Mouse (Mus musculus): ENCODE measurements around the gene Dnajb1. TPM values are rescaled to one million over a fixed set of nuclear protein-coding genes. Genes with fewer than 3 reads are reported as not detected.
A peak's percentile ranks its signal among the peaks of the same experiment; 100 is the strongest.

Gene Dnajb1
- total RNA-seq, 2 experiments from 2014 or later: 12.9 to 15.6 TPM

DNA sequence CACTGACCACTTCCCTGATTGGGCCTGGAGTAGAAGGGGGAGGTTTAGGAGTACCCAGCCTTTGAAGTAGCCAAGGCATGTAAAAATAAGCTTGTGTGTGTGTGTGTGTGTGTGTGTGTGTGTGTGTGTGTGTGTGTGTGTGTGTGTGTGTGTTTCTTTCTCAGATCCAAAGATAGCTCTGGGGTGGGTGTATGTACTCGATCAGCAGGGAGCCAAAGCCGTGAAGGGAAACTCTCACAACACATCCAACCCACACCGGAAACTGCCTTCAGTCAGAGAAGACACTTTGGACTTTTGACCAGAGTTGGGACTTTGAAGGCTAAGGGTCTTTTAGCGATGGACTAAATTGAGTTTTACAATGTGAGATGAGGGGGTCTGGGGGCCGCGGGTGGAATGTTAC, 41.7 kb downstream of the Dnajb1 start:
- ATAC-seq (replicated peaks; ENCODE audit: low FRiP score, poor library complexity, severe bottlenecking): no peak

DNA sequence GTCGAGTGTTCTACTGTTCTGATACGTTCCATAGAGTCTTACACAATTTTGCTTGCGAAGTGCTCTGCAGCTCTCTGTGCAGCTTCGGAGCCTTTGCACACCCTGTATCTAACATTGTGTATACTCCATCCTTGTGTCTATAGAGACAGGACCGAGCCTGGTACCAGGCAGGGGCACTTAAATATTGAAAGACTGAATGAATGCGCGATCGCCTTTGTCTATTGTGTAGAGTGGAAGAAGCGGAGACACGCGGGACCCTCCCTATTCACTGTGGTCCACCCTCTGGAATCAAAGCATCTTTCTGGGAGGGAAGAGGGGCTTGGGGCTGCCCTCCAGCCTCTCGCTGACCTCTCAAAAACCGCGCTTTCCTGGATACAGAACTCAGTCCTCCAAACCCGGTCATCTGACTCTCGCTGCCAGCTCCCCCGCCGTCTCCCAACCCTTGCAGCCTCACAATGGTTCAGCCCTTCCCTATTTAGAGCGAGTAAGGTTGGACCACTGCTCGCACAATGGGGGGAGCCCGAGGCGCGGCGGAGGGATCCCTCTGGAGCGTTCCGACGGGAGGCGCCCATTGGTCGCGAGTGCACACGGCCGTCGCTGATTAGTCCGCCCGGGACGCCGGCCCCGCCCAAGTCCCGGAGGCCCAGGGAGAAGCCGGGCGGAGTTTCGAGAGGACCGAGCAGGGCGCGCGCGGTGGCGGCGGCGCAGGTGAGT, 44.2 kb downstream of the Dnajb1 start, which contains the start of gene Gipc1:
TSS of gene Gipc1 (plus strand) at position 648 of the 714 bp plus-strand sequence.
- ATAC-seq (replicated peaks; ENCODE audit: low FRiP score, poor library complexity, severe bottlenecking): peak; percentile 95

DNA sequence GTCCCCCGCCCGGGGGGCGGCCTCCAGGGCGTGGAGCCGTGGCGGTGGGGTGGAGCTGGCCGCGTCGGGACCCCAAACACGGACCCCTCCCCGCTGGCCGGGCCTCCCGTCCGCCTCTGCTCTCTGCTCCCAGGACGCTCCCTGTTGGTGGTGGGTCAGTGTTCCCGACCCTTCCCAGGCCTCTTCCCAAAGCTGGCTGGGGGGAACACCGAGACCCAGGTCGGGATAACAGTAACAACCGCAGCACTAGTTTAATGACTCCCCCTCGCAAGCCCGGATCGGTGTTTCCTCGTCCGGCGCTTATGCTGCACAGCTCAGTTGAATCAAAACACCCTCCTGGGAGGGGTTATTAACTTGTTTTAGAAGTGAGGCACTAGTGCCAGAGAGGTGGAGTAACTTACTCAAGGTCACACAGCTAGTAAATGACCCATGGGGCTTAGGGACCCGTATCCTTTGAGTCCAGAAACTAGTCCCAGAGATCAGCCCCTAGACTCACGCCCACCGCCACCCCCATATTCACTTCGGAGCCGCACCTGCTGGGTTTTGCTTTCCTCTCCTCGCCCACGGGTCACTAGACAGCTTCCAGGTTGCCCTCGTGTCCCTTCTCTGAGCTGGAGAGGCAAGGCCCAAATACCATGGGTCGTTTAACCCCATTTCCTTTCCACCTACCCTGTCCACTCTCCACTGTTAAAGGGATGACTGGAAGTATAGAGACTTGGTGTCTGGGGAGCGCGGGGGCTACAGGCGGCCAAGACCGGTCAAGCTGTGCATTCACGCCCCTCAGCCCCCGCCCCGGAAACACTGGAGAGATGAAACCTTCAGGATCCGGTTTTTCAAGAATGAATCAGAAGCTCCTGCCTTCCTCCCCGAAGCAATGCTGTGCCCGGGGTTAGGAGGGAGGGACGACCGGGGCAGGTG, 45.0 kb downstream of the Dnajb1 start:
- 0 out of 2 replicates have a peak, but pooled peaks have one; percentile 16 for ATAC-seq (replicated peaks; ENCODE audit: low FRiP score, poor library complexity, severe bottlenecking)

DNA sequence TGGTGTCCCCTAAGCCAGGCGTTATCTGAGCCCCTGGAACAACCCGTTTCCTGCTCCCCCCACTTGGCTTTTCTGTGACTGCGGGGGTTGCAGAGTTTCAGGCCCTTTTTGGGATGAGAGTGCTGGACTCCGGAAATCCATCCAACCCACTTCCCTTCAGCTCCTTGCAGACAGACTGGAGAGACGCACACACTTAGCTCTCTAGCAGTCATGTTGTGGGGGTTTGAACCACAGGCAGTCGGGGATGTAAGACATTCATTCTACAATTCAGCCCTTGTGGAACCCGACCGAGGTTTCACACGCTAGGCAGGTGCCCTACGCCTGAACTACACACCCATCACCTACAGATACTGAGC, 45.6 kb downstream of the Dnajb1 start:
- ATAC-seq (replicated peaks; ENCODE audit: low FRiP score, poor library complexity, severe bottlenecking): no peak

DNA sequence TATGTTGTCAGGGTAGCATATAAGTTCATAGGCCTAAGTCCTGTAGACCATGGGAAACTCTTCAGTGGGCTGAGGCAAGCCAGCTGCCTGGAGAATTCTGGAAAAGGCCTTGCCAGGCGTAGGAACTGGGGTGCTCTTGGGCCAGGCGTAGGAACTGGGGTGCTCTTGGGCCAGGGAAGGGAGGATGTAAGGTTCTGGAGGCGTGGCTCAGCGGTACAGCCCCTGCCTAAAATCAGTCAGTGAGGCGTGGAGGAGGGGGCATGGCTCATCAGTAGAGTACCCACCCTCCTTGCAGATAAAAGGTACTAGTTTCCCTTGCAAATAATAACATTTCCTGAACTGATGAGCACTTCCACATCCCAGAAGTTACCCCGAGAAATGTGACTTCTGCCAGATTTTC, 46.7 kb downstream of the Dnajb1 start:
- ATAC-seq (replicated peaks; ENCODE audit: low FRiP score, poor library complexity, severe bottlenecking): no peak

DNA sequence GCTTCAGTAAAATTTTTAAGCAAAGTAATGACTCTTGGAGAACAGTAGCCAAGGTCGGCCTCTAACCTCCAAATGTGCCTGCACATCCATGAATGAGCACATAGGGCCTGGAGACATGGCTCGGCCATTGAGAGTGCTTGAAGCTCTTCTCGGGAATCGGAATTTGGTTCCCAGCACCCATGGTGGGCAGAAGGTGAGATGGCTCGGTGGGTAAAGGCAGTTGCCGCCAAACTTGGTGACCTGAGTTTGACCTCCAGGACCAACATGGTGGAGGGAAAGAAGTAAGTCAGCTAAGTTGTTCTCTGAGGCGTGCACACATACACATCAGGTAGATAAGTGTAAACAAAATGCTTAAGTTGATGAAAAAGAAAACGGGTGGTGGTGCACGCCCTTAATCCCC, 48.0 kb downstream of the Dnajb1 start:
- ATAC-seq (replicated peaks; ENCODE audit: low FRiP score, poor library complexity, severe bottlenecking): no peak

DNA sequence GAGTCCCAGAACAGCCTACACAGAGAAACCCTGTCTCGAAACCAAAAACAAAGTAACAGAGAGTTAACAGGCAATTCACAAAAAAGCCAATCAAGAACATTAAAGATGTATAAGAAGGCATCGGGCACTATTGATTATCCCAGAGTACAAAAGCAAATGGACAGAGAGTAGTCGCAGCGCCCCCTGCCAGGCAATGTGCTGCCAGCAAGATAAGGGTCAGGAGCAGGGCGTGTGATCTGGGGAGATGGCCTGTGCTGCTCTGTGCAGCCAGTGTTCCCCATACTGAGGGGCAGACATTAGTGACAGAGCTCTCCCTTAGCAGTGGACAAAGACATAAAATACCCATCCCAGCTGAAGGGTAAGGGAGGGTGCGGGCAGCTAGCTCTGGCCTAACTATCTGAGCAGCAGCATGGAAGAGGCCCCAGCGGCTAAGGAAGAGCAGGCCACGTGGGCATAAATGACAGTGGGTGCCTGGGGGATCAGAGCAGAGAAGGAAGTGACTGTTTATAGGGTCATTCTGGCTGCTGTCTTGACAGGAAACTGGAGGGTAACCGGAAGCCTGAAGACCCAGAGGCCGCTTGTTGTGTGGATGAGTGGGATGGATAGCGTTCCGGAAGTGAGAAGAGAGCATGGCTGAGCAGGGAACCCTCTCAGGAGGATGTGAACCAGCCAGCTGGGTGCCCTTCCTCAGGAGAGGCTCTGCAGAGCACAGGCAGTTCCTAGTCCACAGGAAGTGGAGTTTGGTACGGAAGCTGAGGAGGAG, 48.7 kb downstream of the Dnajb1 start:
- no peak for ATAC-seq (replicated peaks; ENCODE audit: low FRiP score, poor library complexity, severe bottlenecking)

DNA sequence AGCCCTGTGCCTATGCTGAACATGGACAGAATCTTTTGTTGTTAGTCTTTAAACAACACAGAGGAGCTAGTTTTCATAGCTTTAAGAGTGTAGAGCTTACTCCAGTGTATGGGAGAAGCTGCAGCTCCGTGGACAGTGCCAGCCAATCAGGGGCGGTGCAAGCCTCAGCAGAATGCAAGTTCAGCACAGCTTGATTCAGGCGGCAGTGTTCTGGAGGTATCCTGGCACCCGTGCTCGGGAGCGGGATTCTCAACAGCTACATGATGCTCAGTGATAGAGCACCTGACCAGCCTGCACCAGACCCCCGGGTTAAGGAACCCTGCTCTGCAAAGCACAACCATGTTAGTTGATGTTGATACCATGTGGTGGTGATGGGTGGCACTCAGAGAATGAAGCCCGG, 52.6 kb downstream of the Dnajb1 start:
- no peak for ATAC-seq (replicated peaks; ENCODE audit: low FRiP score, poor library complexity, severe bottlenecking)

DNA sequence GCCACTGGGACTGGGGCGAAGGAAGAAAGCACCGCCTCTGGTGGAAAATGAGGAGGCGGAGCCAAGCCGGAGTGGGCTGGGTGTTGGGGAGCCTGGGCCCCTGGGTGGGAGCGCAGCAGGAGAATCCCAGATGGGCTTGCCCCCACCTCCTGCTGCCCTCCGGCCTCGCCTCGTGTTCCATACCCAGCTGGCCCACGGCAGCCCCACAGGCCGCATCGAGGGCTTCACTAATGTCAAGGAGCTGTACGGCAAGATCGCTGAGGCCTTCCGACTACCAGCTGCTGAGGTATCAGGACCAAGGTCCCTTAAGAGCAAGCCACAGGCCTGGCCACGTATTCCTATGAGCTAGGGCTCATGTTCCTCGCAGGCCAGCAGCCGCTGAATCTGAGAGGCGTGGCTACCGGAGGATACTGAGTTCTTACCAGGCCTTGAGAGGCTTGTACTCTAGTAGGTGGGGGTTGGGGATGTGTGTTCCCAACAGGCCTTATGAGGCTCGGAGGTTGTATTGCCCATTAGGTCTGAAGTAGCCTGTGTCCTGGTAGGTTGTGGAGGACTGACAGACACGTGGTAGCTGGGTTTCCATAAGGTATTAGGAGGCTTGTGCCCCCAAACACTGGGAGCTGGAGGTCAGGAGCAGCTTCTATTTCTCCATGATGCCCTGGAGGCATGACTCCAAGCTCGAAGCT, 53.1 kb downstream of the Dnajb1 start:
- ATAC-seq (replicated peaks; ENCODE audit: low FRiP score, poor library complexity, severe bottlenecking): no peak

Other genes starting within 250 kb of the Dnajb1 start
- 0.63 and 0.77 TPM in 2 replicates for gene Clgn, start 218.3 kb upstream of the Dnajb1 start, total RNA-seq (2015; ENCODE audit: low replicate concordance)
- gene Clgn, start 218.3 kb upstream of the Dnajb1 start, total RNA-seq (2017; ENCODE audit: low replicate concordance): 1.3 and 4.3 TPM in 2 replicates
- gene Scoc, start 149.8 kb upstream of the Dnajb1 start, total RNA-seq (2015; ENCODE audit: low replicate concordance): 40.9 and 47.0 TPM in 2 replicates
- gene Scoc, start 149.8 kb upstream of the Dnajb1 start, total RNA-seq (2017; ENCODE audit: low replicate concordance): 52.7 and 55.6 TPM in 2 replicates
- gene Olfr370, start 72.4 kb upstream of the Dnajb1 start, total RNA-seq (2015; ENCODE audit: low replicate concordance): not detected in 2 replicates
- not detected in 2 replicates for gene Olfr370, start 72.4 kb upstream of the Dnajb1 start, total RNA-seq (2017; ENCODE audit: low replicate concordance)
- gene Ndufb7, start 41.5 kb upstream of the Dnajb1 start, total RNA-seq (2015; ENCODE audit: low replicate concordance): 49.8 and 57.9 TPM in 2 replicates
- gene Ndufb7, start 41.5 kb upstream of the Dnajb1 start, total RNA-seq (2017; ENCODE audit: low replicate concordance): 59.0 and 89.2 TPM in 2 replicates
- 130 and 150 TPM in 2 replicates for gene Tecr, start 222 bp upstream of the Dnajb1 start, total RNA-seq (2015; ENCODE audit: low replicate concordance)
- 47.5 and 77.4 TPM in 2 replicates for gene Tecr, start 222 bp upstream of the Dnajb1 start, total RNA-seq (2017; ENCODE audit: low replicate concordance)
- 4.4 and 16.7 TPM in 2 replicates for gene Gipc1, start 44.5 kb downstream of the Dnajb1 start, total RNA-seq (2015; ENCODE audit: low replicate concordance)
- gene Gipc1, start 44.5 kb downstream of the Dnajb1 start, total RNA-seq (2017; ENCODE audit: low replicate concordance): 5.2 and 8.6 TPM in 2 replicates
- 0.21 TPM in 1 of 2 replicates, not detected in the other for gene Ptger1, start 58.5 kb downstream of the Dnajb1 start, total RNA-seq (2015; ENCODE audit: low replicate concordance)
- 0.56 and 0.60 TPM in 2 replicates for gene Ptger1, start 58.5 kb downstream of the Dnajb1 start, total RNA-seq (2017; ENCODE audit: low replicate concordance)
- gene Pkn1, start 91.0 kb downstream of the Dnajb1 start, total RNA-seq (2015; ENCODE audit: low replicate concordance): 5.2 and 9.0 TPM in 2 replicates
- 22.3 and 30.6 TPM in 2 replicates for gene Pkn1, start 91.0 kb downstream of the Dnajb1 start, total RNA-seq (2017; ENCODE audit: low replicate concordance)
- gene Ddx39, start 107.0 kb downstream of the Dnajb1 start, total RNA-seq (2015; ENCODE audit: low replicate concordance): 20.1 and 40.0 TPM in 2 replicates
- gene Ddx39, start 107.0 kb downstream of the Dnajb1 start, total RNA-seq (2017; ENCODE audit: low replicate concordance): 36.5 and 37.3 TPM in 2 replicates
- gene Adgre5, start 133.1 kb downstream of the Dnajb1 start, total RNA-seq (2015; ENCODE audit: low replicate concordance): 31.8 and 56.7 TPM in 2 replicates
- gene Adgre5, start 133.1 kb downstream of the Dnajb1 start, total RNA-seq (2017; ENCODE audit: low replicate concordance): 17.1 and 27.1 TPM in 2 replicates

Data from erythroblast, adult 5-6 weeks (primary cell).